Mouse (Mus musculus): ENCODE data around the gene Slc19a1.

Slc19a1 gene

GRCm38 (mm10) chr10:77031768-77032375 is at the start of gene Slc19a1:
Gene Slc19a1 (plus strand): TSS chr10:77032241.
- DNase-seq (ENCODE audit: low spot score): no peak

- no peak for DNase-seq (ENCODE audit: low spot score)
These were observed 43.5 kb upstream of the Slc19a1 start for GRCm38 (mm10) chr10:76988586-76988985.

DNA sequence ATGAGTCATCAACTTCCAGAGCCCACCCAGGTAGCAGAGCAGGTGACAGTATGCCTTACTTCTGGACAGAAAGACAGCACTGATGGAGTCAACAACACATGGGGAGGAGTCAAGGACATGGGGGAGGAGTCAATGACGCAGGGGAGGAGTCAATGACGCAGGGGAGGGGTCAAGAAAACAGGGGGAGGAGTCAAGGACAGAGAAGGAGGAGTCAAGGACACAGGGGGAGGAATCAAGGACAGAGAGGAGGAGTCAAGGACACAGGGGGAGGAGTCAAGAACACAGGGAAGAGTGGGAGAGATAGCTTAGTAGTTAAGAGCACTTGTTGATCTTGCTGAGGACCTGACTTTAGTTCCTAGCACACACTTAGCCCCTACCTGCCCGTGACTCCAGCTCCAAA is 39.6 kb upstream of the Slc19a1 start:
- no peak for DNase-seq (ENCODE audit: low spot score)

DNA sequence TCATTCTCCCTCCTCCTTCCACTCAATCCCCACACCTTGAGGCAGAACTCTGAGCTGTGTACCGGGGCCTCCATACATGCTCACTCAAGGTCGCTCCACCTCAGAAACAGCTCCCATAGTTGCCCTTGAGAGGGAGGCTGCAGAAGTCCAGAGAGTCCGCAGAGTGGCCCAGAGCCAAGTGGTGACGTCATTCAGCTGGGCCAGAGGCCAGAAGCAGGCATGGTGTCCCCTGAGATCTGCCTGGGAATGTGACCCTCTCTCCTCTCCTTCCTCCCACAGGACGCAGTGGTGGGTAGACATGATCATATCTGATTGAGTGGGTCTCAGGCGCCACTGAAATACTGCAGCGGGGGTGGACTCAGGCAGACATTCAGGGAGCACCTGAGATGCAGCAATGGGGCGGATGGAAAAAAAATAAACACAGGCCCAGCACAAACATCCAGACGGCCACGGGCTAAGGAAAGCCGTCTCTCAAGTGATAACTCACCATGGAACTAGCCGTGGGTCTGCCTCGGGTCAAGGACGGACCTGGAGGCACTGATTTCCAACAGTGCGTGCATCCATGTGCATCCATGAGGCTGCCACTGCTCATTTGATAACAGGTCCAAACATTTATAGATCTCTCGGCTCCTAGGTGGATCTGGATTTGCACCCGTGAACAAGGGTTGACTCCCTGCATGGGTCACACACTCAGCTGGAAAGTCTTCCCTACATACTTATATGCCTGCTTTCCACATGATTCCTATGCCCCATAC is 34.1 kb upstream of the Slc19a1 start:
- DNase-seq (ENCODE audit: low spot score): peak; percentile 77

GRCm38 (mm10) chr10:77004936-77005335 is 27.1 kb upstream of the Slc19a1 start:
- no peak for DNase-seq (ENCODE audit: low spot score)

- DNase-seq (ENCODE audit: low spot score): peak; percentile 57
These were observed 24.5 kb upstream of the Slc19a1 start for GRCm38 (mm10) chr10:77007433-77008108.

- DNase-seq (ENCODE audit: low spot score): no peak
These were observed 23.9 kb upstream of the Slc19a1 start for GRCm38 (mm10) chr10:77008109-77008561.

GRCm38 (mm10) chr10:77008698-77009097 is 23.3 kb upstream of the Slc19a1 start:
- no peak for DNase-seq (ENCODE audit: low spot score)

DNA sequence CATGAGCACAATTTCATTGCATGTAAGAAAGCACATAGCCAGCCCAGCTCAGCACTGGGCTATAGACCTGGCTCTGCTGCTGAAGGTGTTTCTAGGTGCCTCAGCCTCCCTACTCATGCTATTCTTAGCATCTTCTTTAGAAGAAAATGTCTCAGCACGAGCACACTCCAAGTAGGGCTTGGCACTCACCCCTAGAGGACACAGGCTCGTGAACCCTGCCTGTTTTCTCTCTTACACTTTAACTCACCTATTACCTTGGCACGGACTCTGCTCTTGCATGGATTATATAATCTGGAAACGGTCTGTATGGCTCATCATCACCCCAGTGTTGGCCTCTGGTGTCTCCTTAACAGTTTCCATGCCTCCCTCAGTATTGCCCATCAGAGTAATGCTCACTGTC is 20.4 kb upstream of the Slc19a1 start:
- no peak for DNase-seq (ENCODE audit: low spot score)

- no peak for DNase-seq (ENCODE audit: low spot score)
These were observed 16.0 kb upstream of the Slc19a1 start for GRCm38 (mm10) chr10:77016080-77016479.

DNA sequence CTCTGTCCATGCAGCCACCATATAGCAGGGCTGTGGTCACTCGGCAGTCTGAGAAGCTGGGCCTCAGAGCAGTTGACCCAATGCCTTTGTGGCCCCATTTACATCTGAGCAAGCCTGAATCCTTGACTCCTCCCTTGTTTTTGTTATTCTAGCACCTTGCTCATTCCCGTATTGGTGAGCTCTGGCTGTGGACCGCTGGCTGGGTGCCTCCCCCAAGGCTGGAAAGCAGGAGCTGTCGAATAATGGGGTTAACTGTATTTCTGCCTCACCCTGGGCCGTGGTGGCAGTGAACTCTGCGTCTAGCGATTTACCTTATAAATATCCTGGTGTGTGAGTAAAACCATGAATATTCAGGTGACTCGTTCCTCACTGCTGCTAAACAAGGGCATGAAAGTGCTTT is 15.5 kb upstream of the Slc19a1 start:
- DNase-seq (ENCODE audit: low spot score): no peak

- DNase-seq (ENCODE audit: low spot score): no peak
These were observed 15.0 kb upstream of the Slc19a1 start for GRCm38 (mm10) chr10:77017061-77017460.

DNA sequence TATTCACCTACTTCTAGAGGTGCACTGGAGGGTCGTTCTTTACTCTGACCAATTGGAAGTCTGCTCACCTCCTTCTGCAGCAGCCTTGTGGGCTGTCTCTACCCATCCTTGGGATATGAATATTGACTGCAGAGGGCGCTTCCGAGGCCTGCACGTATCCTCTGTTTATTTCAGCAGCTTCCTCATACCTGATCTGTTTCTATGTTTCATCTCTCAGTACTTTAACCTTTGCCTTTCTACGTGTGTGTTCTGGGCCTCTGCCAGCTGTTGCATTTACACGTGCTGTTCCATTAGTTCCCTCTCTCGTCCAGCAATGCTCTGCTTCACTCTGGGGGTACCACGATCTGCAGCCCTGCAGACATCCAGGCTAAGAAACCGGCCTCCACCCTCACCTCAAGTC is 14.4 kb upstream of the Slc19a1 start:
- DNase-seq (ENCODE audit: low spot score): no peak

GRCm38 (mm10) chr10:77021399-77022052 is 10.5 kb upstream of the Slc19a1 start:
- DNase-seq (ENCODE audit: low spot score): peak; percentile 25

DNA sequence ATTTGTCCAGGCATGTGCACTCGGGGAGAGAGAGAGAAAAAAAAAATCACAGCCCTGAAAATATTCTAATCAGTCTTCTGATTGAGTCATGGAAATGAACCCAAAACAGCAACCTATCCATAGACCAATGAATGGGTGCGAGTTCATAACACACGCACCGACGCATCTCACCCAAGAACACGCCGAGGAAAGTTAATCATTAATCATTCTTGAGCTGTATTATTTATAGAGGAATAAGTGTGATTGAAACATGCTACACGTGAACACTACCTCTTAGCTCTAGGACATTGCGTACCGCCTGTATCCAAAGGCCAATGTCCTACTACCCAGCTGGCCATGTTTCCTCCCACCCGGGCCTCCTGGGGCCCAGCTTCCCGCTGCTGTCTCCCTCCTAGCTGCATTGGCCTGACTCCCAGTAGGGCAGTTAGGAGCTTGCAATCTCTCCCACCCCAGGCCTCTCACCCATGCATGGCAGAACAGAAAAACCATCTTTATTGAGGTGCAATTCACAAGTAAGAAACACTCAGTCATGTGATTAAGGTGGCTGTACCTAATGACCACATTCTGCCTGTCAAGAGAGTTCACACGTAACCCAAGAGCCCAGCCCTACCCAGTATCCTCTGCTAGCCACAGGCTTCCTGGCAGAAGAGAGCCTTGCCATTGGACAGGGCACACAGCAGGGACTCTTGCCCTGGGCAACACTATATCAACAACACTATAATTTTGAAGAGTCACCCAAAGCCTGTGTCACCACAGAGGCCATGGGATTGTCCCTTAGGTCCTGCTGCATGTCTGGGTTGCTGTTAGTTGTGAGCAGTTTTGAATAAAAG is 9.5 kb upstream of the Slc19a1 start:
- DNase-seq (ENCODE audit: low spot score): no peak

GRCm38 (mm10) chr10:77024231-77024630 is 7.8 kb upstream of the Slc19a1 start:
- DNase-seq (ENCODE audit: low spot score): no peak

DNA sequence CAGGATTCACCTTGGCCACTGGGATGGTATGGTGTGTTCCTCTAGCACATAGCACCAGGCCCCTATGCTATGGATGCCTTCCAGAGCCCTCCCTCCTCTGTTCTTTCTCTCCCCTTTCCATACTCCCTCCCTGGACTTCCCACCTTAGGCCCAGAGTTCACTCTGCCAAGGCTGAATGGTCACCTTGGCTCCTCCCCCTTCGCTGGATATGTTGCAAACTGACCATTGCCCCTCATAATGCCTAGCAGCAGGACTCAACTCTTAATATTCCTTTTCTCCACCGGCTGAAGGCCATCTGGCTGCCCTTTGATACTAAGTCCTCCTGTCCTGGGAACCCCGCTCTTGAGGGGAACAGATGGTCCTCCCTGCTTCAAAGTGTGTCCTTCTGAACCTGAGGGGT is 5.1 kb upstream of the Slc19a1 start:
- no peak for DNase-seq (ENCODE audit: low spot score)

- DNase-seq (ENCODE audit: low spot score): no peak
These were observed 3.2 kb upstream of the Slc19a1 start for GRCm38 (mm10) chr10:77028782-77029296.

DNA sequence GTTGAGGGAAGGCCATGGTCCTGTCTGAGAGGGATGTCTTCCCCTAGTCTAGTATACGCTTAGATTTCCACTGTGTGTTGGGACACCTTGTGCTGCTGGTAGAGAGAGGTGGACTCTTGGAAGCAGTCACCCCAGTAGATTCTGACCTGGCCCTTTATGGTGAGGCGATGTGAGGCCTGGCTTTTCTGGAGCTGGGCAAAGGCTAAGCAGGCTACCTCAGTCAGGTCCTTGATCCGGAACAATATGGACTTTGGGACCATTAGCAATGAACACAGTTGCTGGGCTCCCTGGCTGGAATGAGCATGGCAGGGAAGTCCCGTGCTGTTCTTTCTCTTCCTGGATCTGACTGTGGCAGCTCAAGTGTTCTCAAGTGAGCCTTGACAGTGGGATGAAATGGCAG is 2.3 kb upstream of the Slc19a1 start:
- DNase-seq (ENCODE audit: low spot score): no peak

- no peak for DNase-seq (ENCODE audit: low spot score)
These were observed 1.4 kb upstream of the Slc19a1 start for GRCm38 (mm10) chr10:77030666-77031065.

GRCm38 (mm10) chr10:77032591-77033322 is 716 bp downstream of the Slc19a1 start:
- DNase-seq (ENCODE audit: low spot score): peak; percentile 90

Measured in ovary, adult 18-20 months (tissue).